Mouse (Mus musculus) limb, embryonic 12.5 days (tissue): ENCODE measurements around the gene Rab43. TPM values are rescaled to one million over a fixed set of nuclear protein-coding genes. Genes with fewer than 3 reads are reported as not detected.
"Not testable (repeated sequence)": the region's sequence is repeated elsewhere in the genome, so short reads cannot be mapped to it uniquely, and the experiment has no call there.

ENCODE experiments used
- ATAC-seq: fragments of 200-750 bp; cut with Nextera tagmentation; 2 replicates; pipeline ENCODE4 v1.8.0; 2017; ENCODE audit warnings: low read depth, moderate TSS enrichment; ENCODE audit not compliant: insufficient number of reproducible peaks, insufficient read depth, low FRiP score, low TSS enrichment
- H3K27ac ChIP-seq: fragments of 300-500 bp; sonication (generic); 2 replicates; pipeline ENCODE4 v1.5.1; 2016; ENCODE audit warnings: mild to moderate bottlenecking, moderate library complexity
- H3K27me3 ChIP-seq: fragments of 300-500 bp; sonication (generic); 2 replicates; pipeline ENCODE4 v1.6.1; 2016; ENCODE audit warnings: mild to moderate bottlenecking, moderate library complexity
- H3K36me3 ChIP-seq: fragments of 300-500 bp; sonication (generic); 2 replicates; pipeline ENCODE4 v1.6.1; 2016; ENCODE audit warnings: mild to moderate bottlenecking, moderate library complexity
- H3K4me1 ChIP-seq: fragments of 300-500 bp; sonication (generic); replicated peaks from 2 replicates; pipeline ENCODE4 v1.6.1; 2016
- H3K4me2 ChIP-seq: fragments of 300-500 bp; sonication (generic); 2 replicates; pipeline ENCODE4 v1.6.1; 2016; ENCODE audit warnings: mild to moderate bottlenecking, moderate library complexity
- H3K4me3 ChIP-seq: fragments of 300-500 bp; sonication (generic); replicated peaks from 2 replicates; pipeline ENCODE4 v1.5.1; 2016; ENCODE audit warnings: mild to moderate bottlenecking
- H3K9ac ChIP-seq: fragments of 300-500 bp; sonication (generic); replicated peaks from 2 replicates; pipeline ENCODE4 v1.6.1; 2016; ENCODE audit warnings: mild to moderate bottlenecking, moderate library complexity
- H3K9me3 ChIP-seq: fragments of 300-500 bp; sonication (generic); 2 replicates; pipeline ENCODE4 v1.6.1; 2016; ENCODE audit warnings: mild to moderate bottlenecking, moderate library complexity
- WGBS: fragments of 180-500 bp; shearing (Covaris S2); methylation state at CpG from one replicate; pipeline ENCODE4 v1.1.7; 2016; 5-methylcytosine and 5-hydroxymethylcytosine counted together
- polyA plus RNA-seq: library from polyadenylated mRNA; unstranded; fragments of >200 nt; fragmentation: Nextera tagmentation; extraction: Ambion mirVana; gene quantifications from 2 replicates; pipeline ENCODE4 v1.2.1, GENCODE M21; 2016

Gene Rab43
- polyA plus RNA-seq, 1 experiment from 2014 or later: 10.0 TPM

DNA sequence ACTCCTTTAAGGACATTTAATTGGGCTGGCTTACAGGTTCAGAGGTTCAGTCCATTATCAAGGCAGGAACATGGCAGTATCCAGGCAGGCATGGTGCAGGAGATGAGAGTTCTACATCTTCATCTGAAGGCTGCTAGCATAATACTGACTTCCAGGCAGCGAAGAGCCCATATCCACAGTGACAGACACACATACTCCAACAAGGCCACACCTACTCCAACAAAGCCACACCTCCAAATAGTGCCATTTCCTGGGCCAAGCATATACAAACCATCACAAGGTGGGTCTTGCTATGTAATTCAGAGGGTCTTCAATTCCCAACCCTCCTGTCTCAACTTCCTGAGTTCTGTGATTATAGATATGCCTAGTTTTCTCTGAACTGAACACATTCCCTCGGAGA, 47.7 kb downstream of the Rab43 start:
- not testable (repeated sequence) for H3K36me3 ChIP-seq, H3K4me2 ChIP-seq, H3K4me1 ChIP-seq, H3K4me3 ChIP-seq, H3K27me3 ChIP-seq, H3K9ac ChIP-seq, ATAC-seq, H3K27ac ChIP-seq, H3K9me3 ChIP-seq
- 90% methylated on average over 2 of the region's 2 CpGs for WGBS

DNA sequence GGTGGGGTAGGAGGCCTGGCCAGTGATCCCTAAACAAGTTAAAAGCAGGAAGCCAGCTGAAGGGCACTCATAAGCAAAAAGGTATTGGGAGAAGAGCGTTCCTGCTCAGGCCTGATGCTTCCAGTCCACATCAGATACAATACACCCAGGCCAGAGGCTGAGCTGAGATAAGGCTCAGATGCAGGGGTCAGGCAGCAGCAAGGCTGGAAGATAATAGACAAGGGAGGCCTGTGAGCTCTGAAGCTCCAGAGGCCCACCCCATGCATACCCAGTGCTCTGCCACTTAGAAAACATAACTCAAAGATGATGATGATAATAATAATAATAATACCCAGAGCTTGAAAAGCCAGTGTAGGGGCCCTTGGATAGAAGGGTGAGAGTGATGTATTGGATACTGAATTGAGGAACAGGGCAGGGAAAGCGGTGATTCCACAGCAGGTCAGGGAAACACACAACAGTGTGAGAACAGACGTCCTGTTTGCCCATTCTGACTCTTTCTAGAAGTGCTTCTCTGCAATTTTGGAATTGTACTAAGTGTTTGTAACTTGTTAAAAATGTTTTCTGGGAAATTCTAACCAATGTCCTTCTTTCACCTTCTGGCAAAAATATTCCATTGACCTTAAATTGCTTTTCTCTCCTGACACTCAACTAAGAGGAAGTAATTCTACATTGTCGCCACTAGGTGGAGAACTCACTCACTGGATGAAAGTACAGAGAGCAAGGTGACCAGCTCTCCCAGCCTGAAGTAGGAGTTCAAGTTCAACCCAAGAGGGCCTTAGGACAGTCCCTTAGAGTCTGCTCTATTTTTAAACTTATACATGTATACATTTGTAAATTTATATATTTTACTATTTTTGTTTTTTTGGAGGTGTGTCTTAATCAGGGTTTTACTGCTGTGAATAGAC, 48.3 kb downstream of the Rab43 start:
- no peak overlapping the region for H3K4me3 ChIP-seq
- H3K27me3 ChIP-seq: no peaks in the 10 kb centered on the region
- H3K9ac ChIP-seq: no peak overlapping the region
- H3K4me1 ChIP-seq: no peaks in the 10 kb centered on the region
- WGBS: 66% methylated on average over 4 of the region's 4 CpGs
- 0 out of 2 replicates have a peak, but pooled peaks cover 2% of the 10 kb centered on the region for H3K9me3 ChIP-seq
- no peak for ATAC-seq
- no peaks in the 10 kb centered on the region for H3K36me3 ChIP-seq
- H3K27ac ChIP-seq: no peak overlapping the region
- H3K4me2 ChIP-seq: no peak overlapping the region

DNA sequence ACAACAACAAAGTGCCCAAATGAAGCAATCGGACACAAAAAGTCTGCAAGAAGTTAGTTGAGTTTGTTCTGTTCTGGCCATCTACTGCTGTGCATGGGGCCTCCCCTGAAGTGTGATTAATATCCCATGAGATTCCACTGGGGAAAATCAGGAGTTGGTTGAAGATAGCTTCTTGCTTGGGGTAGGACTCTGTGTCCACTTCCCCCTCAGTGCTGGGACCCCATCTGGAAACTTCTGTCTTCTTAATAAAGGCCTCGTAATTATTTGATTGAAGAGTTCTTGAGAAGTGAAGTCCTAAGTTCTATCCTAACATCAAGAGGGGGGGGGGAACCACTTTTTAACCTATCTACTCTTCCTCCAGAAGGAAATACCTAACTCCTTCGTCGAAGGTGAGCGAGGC, 49.8 kb downstream of the Rab43 start:
- Histone ChIP-seq H3K4me3 (no peak overlapping the region), H3K9ac (no peak overlapping the region), H3K9me3 (0 out of 2 replicates have a peak, but pooled peaks cover 1% of the 10 kb centered on the region), H3K4me2 (no peak overlapping the region), H3K27me3 (no peaks in the 10 kb centered on the region), H3K36me3 (no peaks in the 10 kb centered on the region), H3K27ac (no peak overlapping the region), H3K4me1 (no peaks in the 10 kb centered on the region)
- WGBS: 87% methylated on average over 5 of the region's 5 CpGs
- ATAC-seq: no peak

DNA sequence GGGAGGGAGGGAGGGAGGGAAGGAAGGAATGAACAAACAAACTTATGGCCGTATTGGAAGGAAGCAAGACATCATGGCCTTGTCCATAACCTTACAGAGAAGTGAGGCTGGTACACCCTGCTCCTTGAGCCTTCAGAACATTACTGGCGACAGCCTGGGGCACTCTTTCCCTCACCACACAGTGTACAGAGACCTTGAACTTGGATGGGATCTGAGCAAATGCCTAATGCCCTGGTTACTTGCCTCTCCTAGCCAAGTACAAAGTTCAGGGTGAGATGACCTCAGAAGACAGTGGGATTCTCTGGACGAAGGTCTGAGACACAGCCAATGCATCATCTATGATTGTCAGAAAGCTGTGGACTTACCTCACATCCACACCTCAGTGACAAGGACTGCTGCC, 52.1 kb downstream of the Rab43 start:
- no peaks in the 10 kb centered on the region for H3K27me3 ChIP-seq
- H3K4me1 ChIP-seq: no peaks in the 10 kb centered on the region
- WGBS: 73% methylated on average over 3 of the region's 3 CpGs
- no peaks in the 10 kb centered on the region for H3K9me3 ChIP-seq
- H3K9ac ChIP-seq: no peak overlapping the region
- no peaks in the 10 kb centered on the region for H3K36me3 ChIP-seq
- H3K27ac ChIP-seq: no peak overlapping the region
- H3K4me2 ChIP-seq: no peak overlapping the region
- no peak overlapping the region for H3K4me3 ChIP-seq
- no peak for ATAC-seq

DNA sequence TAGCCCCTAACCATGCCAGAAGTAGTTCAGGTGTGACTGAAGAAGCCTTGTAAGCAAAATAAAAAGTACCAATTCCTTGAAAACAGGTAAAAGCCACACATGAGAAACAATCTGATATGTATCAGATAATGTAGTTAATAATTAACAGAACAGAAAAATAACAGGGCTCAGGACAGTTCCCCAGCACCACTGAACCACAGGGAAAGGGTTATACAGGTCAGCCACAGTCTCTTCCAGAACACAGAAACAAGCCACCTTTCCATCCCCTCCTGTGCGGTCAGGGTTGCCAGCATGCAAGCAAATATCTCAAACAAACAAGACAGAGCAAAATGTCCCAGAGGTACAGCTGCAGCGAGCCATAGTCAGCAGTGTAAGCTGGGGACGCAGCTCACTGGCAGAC, 52.6 kb downstream of the Rab43 start:
- Histone ChIP-seq H3K4me1 (no peaks in the 10 kb centered on the region), H3K4me2 (no peak overlapping the region), H3K27me3 (no peaks in the 10 kb centered on the region), H3K9ac (no peak overlapping the region), H3K4me3 (no peak overlapping the region), H3K27ac (no peak overlapping the region), H3K9me3 (no peaks in the 10 kb centered on the region), H3K36me3 (no peaks in the 10 kb centered on the region)
- ATAC-seq: no peak
- WGBS: 72% methylated on average over 3 of the region's 3 CpGs

DNA sequence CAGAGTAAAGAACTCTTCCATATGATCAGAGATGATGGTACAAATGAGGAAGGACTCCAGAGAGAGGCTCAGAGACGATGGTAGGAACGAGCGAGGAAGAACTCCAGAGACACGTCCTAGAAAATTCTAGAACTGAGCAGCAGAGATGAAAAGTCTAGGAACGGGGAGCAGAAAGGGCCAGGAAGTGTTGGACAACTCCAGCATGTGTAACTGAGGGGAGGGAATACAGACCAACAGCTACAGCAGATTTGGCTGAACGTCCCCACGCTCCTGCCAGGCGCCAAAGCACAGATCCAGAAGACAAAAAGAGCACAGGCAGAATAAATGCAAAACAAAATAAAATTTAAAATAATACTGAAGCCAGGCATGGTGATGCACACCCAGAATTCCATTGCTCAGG, 55.1 kb downstream of the Rab43 start:
- Histone ChIP-seq H3K9me3 (no peaks in the 10 kb centered on the region), H3K27me3 (no peaks in the 10 kb centered on the region), H3K4me1 (no peaks in the 10 kb centered on the region), H3K4me3 (no peak overlapping the region), H3K9ac (no peak overlapping the region), H3K4me2 (no peak overlapping the region), H3K27ac (no peak overlapping the region), H3K36me3 (no peaks in the 10 kb centered on the region)
- ATAC-seq: no peak
- WGBS: 91% methylated on average over 8 of the region's 8 CpGs

DNA sequence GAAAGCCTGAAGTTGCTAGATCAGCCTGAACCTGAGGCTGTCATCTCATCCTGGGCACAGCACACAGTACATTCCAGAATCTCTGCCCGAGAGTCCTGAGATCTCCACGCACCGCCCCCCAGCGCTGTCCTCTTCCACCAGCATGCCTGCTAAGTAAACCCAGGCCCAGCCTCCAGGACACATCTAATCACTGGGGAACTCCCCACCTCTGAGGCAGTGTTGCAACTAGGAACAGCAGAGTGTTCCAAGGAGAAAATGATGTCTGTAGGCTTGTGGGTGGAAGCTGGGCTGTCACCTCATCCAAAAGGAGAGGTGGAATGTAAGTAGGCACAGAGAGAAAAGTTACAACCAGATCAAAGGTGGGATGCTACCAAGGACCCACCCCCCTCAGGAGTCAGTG, 56.8 kb downstream of the Rab43 start:
- no peak overlapping the region for H3K9ac ChIP-seq
- ATAC-seq: no peak
- H3K9me3 ChIP-seq: no peaks in the 10 kb centered on the region
- H3K4me1 ChIP-seq: no peaks in the 10 kb centered on the region
- 91% methylated on average over 4 of the region's 4 CpGs for WGBS
- H3K36me3 ChIP-seq: no peaks in the 10 kb centered on the region
- no peaks in the 10 kb centered on the region for H3K27me3 ChIP-seq
- H3K4me3 ChIP-seq: no peak overlapping the region
- H3K27ac ChIP-seq: no peak overlapping the region
- H3K4me2 ChIP-seq: no peak overlapping the region

DNA sequence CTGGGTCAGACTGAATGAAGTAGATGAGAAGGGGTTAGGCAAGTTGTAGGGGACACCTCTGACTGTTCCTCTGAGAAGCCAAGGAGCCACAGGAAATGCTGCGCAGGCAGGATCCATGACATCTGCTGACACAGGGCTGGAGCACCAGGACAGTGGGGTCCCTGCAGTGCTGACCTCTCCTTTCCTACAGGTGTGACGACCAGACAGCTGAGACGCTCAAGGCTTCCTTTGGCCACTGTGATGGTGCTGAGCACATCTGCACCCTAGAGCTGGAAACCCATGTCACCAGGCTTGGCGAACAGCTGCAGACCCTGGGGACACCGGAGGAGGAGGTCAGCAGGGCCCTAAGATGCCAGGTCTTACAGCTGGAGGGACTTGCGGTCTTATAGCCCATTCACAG, 60.4 kb downstream of the Rab43 start:
- H3K36me3 ChIP-seq: no peaks in the 10 kb centered on the region
- no peaks in the 10 kb centered on the region for H3K4me1 ChIP-seq
- H3K27ac ChIP-seq: no peak overlapping the region
- H3K4me3 ChIP-seq: no peak overlapping the region
- no peaks in the 10 kb centered on the region for H3K27me3 ChIP-seq
- H3K9ac ChIP-seq: no peak overlapping the region
- no peak for ATAC-seq
- no peaks in the 10 kb centered on the region for H3K9me3 ChIP-seq
- 80% methylated on average over 6 of the region's 6 CpGs for WGBS
- no peak overlapping the region for H3K4me2 ChIP-seq

DNA sequence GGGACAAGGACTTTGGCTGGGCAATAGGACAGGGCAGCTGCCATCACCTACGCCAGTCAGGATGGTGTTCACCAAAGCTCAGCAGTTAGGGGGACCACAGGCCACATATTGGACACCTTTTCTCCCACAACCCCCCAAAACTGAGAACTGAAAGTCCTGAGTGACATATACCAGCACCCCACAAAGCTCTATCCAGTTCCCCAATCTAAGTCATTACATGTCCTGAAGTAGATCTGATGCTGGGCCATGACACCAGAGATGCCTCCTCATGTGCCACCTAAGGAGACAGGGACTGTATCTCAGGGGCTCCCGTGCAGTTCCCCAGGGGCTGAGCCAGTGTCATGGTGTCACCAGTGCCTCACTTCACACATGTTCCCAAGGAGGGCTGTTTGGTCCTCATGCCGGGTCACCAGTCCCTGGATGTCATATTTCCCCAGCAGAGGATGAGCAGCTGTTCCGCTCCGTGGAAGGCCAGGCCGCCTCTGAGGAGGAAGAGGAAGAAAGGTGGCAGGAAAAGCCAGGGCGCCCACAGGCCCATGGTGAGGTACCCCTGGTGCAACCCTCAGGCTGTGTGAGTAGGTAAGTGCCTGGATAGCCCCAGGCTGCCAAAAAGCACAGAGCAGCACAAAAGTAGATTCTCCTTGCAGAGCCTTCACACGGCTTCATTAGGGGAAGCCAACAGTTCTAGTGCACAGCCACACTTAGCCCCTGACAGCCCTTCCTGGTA, 61.6 kb downstream of the Rab43 start:
- WGBS: 90% methylated on average over 8 of the region's 8 CpGs
- Histone ChIP-seq H3K4me1 (no peaks in the 10 kb centered on the region), H3K9me3 (no peaks in the 10 kb centered on the region), H3K27me3 (no peaks in the 10 kb centered on the region), H3K36me3 (no peaks in the 10 kb centered on the region), H3K27ac (no peak overlapping the region), H3K4me3 (no peak overlapping the region), H3K4me2 (no peak overlapping the region), H3K9ac (no peak overlapping the region)
- no peak for ATAC-seq

DNA sequence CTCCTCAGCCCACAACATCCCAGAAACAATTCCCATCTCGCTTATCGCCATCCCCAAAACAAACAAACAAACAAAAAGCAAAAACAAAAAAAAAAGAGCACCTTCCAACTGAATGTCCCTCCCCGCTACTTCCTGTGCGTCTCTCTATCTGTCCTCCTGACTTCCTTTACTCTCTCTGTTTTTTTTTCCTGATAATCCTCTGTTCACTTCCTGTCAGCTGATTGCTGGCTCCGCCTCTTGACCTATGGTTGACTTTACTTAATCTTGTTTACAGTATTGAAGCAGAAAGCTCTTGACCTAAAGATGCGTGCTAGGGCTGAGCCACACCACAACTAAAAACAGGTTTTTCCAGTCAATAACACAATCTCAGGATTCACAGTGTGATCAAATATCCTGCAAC, 63.4 kb downstream of the Rab43 start:
- no peaks in the 10 kb centered on the region for H3K9me3 ChIP-seq
- H3K4me3 ChIP-seq: no peak overlapping the region
- ATAC-seq: no peak
- H3K27me3 ChIP-seq: no peaks in the 10 kb centered on the region
- no peak overlapping the region for H3K9ac ChIP-seq
- no peaks in the 10 kb centered on the region for H3K36me3 ChIP-seq
- 88% methylated on average over 6 of the region's 6 CpGs for WGBS
- H3K27ac ChIP-seq: no peak overlapping the region
- no peak overlapping the region for H3K4me2 ChIP-seq
- no peaks in the 10 kb centered on the region for H3K4me1 ChIP-seq

DNA sequence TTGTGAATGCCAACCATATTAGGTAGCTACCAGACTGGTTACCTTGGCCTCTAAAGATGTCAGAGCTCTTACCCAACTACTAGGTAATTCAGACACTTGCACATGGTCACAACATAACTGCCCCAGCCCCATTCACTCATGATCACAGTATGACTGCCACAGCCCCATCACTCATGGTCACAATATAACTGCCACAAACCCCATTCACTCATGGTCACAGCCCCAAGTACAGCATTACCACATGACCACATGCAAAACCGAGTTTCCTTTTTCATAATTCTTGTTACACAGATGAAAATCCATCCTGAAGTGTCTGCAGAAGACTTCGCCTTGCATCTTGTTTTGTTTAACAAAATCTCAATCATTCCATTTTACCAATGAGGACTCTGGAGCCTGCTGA, 63.9 kb downstream of the Rab43 start:
- ATAC-seq: no peak
- Histone ChIP-seq H3K9ac (no peak overlapping the region), H3K36me3 (no peaks in the 10 kb centered on the region), H3K4me1 (no peaks in the 10 kb centered on the region), H3K27ac (no peak overlapping the region), H3K4me3 (no peak overlapping the region), H3K4me2 (no peak overlapping the region), H3K27me3 (no peaks in the 10 kb centered on the region), H3K9me3 (no peaks in the 10 kb centered on the region)
- WGBS: 86% methylated on average over 2 of the region's 2 CpGs
